ENCODE assay signal across 8 mouse cellular contexts in genomic region chr5:28168253-28169165, GRCm38 (mm10). TPM values are rescaled to one million over a fixed set of nuclear protein-coding genes. Genes with fewer than 3 reads are reported as not detected.
DNase-seq lines count a peak whose midpoint lies in the region; ATAC-seq and TF ChIP-seq lines count a peak whose summit lies in the region.

No protein-coding gene starts in this region.

- TF ChIP-seq POLR2A in liver, adult 2 months (IDR thresholded peaks at IDR 0.05; ENCODE audit: extremely low read depth, insufficient read depth, low read length) = no peak
- no peak for TF ChIP-seq POLR2A in small intestine, adult 2 months (IDR thresholded peaks at IDR 0.05; ENCODE audit: low read depth, low read length)

- 5% methylated on average over 36 of the region's 36 CpGs for WGBS in liver, adult 2 months
- WGBS in intestine, embryonic 16.5 days = 1% methylated on average over 36 of the region's 36 CpGs
- 3% methylated on average over 36 of the region's 36 CpGs for WGBS in small intestine, adult 2 months

- peaks cover 3% of the 10 kb centered on the region; the same call in 1 of the 2 replicates for H3K4me1 ChIP-seq in liver, adult 2 months (ENCODE audit: control insufficient read depth, insufficient read depth, low read length)
- H3K4me1 ChIP-seq in intestine, embryonic 16.5 days (ENCODE audit: control insufficient read depth, insufficient read depth, low read length) = peaks cover 21% of the 10 kb centered on the region
- H3K4me1 ChIP-seq in small intestine, adult 2 months (ENCODE audit: control insufficient read depth, insufficient read depth, insufficient read length, low read length) = peaks cover 16% of the 10 kb centered on the region

- peak overlapping the region; percentile 15; the same call in 1 of the 2 replicates for H3K4me3 ChIP-seq in liver, adult 2 months (ENCODE audit: insufficient read depth, low read depth, low read length)
- no peak overlapping the region for H3K4me3 ChIP-seq in intestine, embryonic 16.5 days (ENCODE audit: low read length)
- peak overlapping the region; percentile 37 for H3K4me3 ChIP-seq in small intestine, adult 2 months (ENCODE audit: low read depth, low read length)

- TF ChIP-seq CTCF in liver, adult 2 months (IDR thresholded peaks at IDR 0.05; ENCODE audit: low read depth, low read length) = no peak
- TF ChIP-seq CTCF in small intestine, adult 2 months (IDR thresholded peaks at IDR 0.05; ENCODE audit: extremely low read depth, insufficient read length, insufficient replicate concordance, low read depth, low read length) = no peak

- no peak overlapping the region for H3K4me2 ChIP-seq in intestine, embryonic 16.5 days (ENCODE audit: low read depth, low read length)

- H3K36me3 ChIP-seq in liver, adult 2 months (ENCODE audit: control insufficient read depth, insufficient read depth, low read length) = no peaks in the 10 kb centered on the region
- no peaks in the 10 kb centered on the region for H3K36me3 ChIP-seq in intestine, embryonic 16.5 days (ENCODE audit: control insufficient read depth, insufficient read depth, low read length)
- no peaks in the 10 kb centered on the region for H3K36me3 ChIP-seq in small intestine, adult 2 months (ENCODE audit: control insufficient read depth, insufficient read depth, low read length)

- no peak overlapping the region for H3K27ac ChIP-seq in liver, adult 2 months (replicated peaks; ENCODE audit: insufficient read depth, low read depth, low read length)
- no peak overlapping the region for H3K27ac ChIP-seq in intestine, embryonic 16.5 days (ENCODE audit: low read length)
- no peak overlapping the region for H3K27ac ChIP-seq in small intestine, adult 2 months (ENCODE audit: insufficient read depth, low read depth, low read length)

- H3K27me3 ChIP-seq in liver, adult 2 months (ENCODE audit: control insufficient read depth, insufficient read depth, low read length) = peaks cover 37% of the 10 kb centered on the region
- H3K27me3 ChIP-seq in intestine, embryonic 16.5 days (replicated peaks; ENCODE audit: control insufficient read depth, insufficient read depth, low read length) = peaks cover 78% of the 10 kb centered on the region
- H3K27me3 ChIP-seq in small intestine, adult 2 months (ENCODE audit: control insufficient read depth, insufficient read depth, low read length) = peaks cover 86% of the 10 kb centered on the region

- H3K9me3 ChIP-seq in intestine, embryonic 16.5 days (ENCODE audit: control insufficient read depth, low read length) = no peaks in the 10 kb centered on the region

- 0 out of 2 replicates have a peak, but pooled peaks have one; percentile 14 for ATAC-seq in intestine, embryonic 16.5 days

- DNase-seq in liver, adult 2 months (ENCODE audit: extremely low read depth, low read depth, low spot score) = no peak
- DNase-seq in liver = no peak
- DNase-seq in embryo, embryonic 11 days = peak; percentile 51
- no peak for DNase-seq in MN1 (ENCODE audit: low spot score)
- no peak for DNase-seq in layer of hippocampus, postnatal 36 days
- no peak for DNase-seq in left cerebral cortex, postnatal 25 days (ENCODE audit: low spot score in 2 of 2)

- intact Hi-C loops in left cerebral cortex, postnatal 25 days (cut with DNase I) = loop anchor here (2.0 kb wide), 3 partner anchors 44 to 1302 kb away; partner anchors contain the start of gene Rbm33

- no peak overlapping the region for H3K9ac ChIP-seq in liver, adult 2 months (ENCODE audit: low read depth, low read length)
- no peak overlapping the region for H3K9ac ChIP-seq in intestine, embryonic 16.5 days (ENCODE audit: low read depth, low read length)

- H3K79me2 ChIP-seq in liver, adult 2 months (ENCODE audit: control insufficient read depth, insufficient read depth, low read length) = no peaks in the 10 kb centered on the region

RNA-seq across cellular contexts. Expression of gene En2, which starts 3.0 kb away (rescaled TPM):
- under 0.01 and 0.13 TPM in 2 replicates for total RNA-seq in liver, adult 2 months (2014; rRNA removed)
- polyA plus RNA-seq in liver, adult 2 months (2012; rRNA removed) = 0.02 TPM in 1 of 2 replicates, not detected in the other
- not detected in 2 replicates for polyA plus RNA-seq in intestine, embryonic 16.5 days (2015; fragmentation: Nextera tagmentation; extraction: Ambion mirVana)
- polyA plus RNA-seq in small intestine, adult 2 months (2012; rRNA removed) = not detected in 2 replicates
- total RNA-seq in layer of hippocampus, postnatal 36 days (2021) = under 1 TPM; 0.25 to 0.28 TPM
- under 1 TPM; 0.14 to 0.25 TPM for total RNA-seq in left cerebral cortex, postnatal 25 days (2021)
